Mouse (Mus musculus) intestine, embryonic 14.5 days (tissue): ENCODE results near the gene Tmem50b. TPM values are rescaled to one million over a fixed set of nuclear protein-coding genes. Genes with fewer than 3 reads are reported as not detected.
A peak's percentile ranks its signal among the peaks of the same experiment; 100 is the strongest.

Experiments
- ATAC-seq: fragments of 200-750 bp; cut with Nextera tagmentation; replicated peaks from 2 replicates; pipeline ENCODE4 v1.8.0; 2017; ENCODE audit warnings: low read depth, moderate number of reproducible peaks, moderate TSS enrichment, moderate library complexity; ENCODE audit not compliant: low FRiP score, low TSS enrichment
- DNase-seq: peaks from one replicate; pipeline ENCODE4 v3.0.0-alpha.2; 2018; ENCODE audit warnings: low spot score
- H3K27ac ChIP-seq: fragments of 300-500 bp; sonication (generic); 2 replicates; pipeline ENCODE4 v1.5.1; 2014; ENCODE audit warnings: low read depth, mild to moderate bottlenecking, control low read depth
- H3K27me3 ChIP-seq: fragments of 300-500 bp; sonication (generic); replicated peaks from 2 replicates; pipeline ENCODE4 v1.6.1; 2014; ENCODE audit warnings: low read length, control low read depth; ENCODE audit not compliant: control insufficient read depth, insufficient read depth
- H3K36me3 ChIP-seq: fragments of 300-500 bp; sonication (generic); 2 replicates; pipeline ENCODE4 v1.6.1; 2014; ENCODE audit warnings: low read length, control low read depth; ENCODE audit not compliant: control insufficient read depth, insufficient read depth
- H3K4me1 ChIP-seq: fragments of 300-500 bp; sonication (generic); replicated peaks from 2 replicates; pipeline ENCODE4 v1.6.1; 2014; ENCODE audit warnings: low read length, control low read depth, mixed read lengths; ENCODE audit not compliant: control insufficient read depth, insufficient read depth
- H3K4me2 ChIP-seq: fragments of 300-500 bp; sonication (generic); 2 replicates; pipeline ENCODE4 v1.6.1; 2014; ENCODE audit warnings: low read length
- H3K4me3 ChIP-seq: fragments of 300-500 bp; sonication (generic); 2 replicates; pipeline ENCODE4 v1.5.1; 2014; ENCODE audit warnings: low read depth, low read length, control low read depth, mixed read lengths
- H3K9ac ChIP-seq: fragments of 300-500 bp; sonication (generic); 2 replicates; pipeline ENCODE4 v1.6.1; 2014; ENCODE audit warnings: mild to moderate bottlenecking, low read length
- H3K9me3 ChIP-seq: fragments of 300-500 bp; sonication (generic); 2 replicates; pipeline ENCODE4 v1.6.1; 2016; ENCODE audit warnings: low read length, control low read depth; ENCODE audit not compliant: control insufficient read depth
- WGBS: fragments of 180-500 bp; shearing (Covaris S2); extraction: QIAGEN DNeasy Blood & Tissue Kit; methylation state at CpG from one replicate; pipeline ENCODE4 v1.1.7; 2014; 5-methylcytosine and 5-hydroxymethylcytosine counted together
- polyA plus RNA-seq: library from polyadenylated mRNA; unstranded; fragments of >200 nt; fragmentation: Nextera tagmentation; extraction: Ambion mirVana; gene quantifications from 2 replicates; pipeline ENCODE4 v1.2.1, GENCODE M21; 2014

The Tmem50b gene
- polyA plus RNA-seq, 1 experiment from 2014 or later: 31.1 TPM

GRCm38 (mm10) chr16:91546836-91547741 lies 50.5 kb downstream of the Tmem50b start, which contains the start of gene Ifngr2:
TSS of gene Ifngr2 (plus strand) at chr16:91547072.
- Histone ChIP-seq H3K27me3 (no peaks in the 10 kb centered on the region), H3K4me2 (peak within 1 kb of the TSS; percentile 82), H3K4me1 (peaks cover 22% of the 10 kb centered on the region), H3K36me3 (no peaks in the 10 kb centered on the region), H3K27ac (peak within 1 kb of the TSS; percentile 38; the same call in 1 of the 2 replicates), H3K9ac (peak within 1 kb of the TSS; percentile 93), H3K4me3 (peak within 1 kb of the TSS; percentile 95), H3K9me3 (no peaks in the 10 kb centered on the region)
- WGBS: under 1% methylated on average over 62 of the region's 74 CpGs
- ATAC-seq (peak; percentile 79), DNase-seq (peak; percentile 86)

- ATAC-seq (peak; percentile 50), DNase-seq (no peak)
- 12% methylated on average over 14 of the region's 14 CpGs for WGBS
Measured at GRCm38 (mm10) chr16:91546391-91546835, 51.2 kb downstream of the Tmem50b start.

GRCm38 (mm10) chr16:91545597-91546281 lies 51.9 kb downstream of the Tmem50b start:
- Histone ChIP-seq H3K4me1 (peaks cover 28% of the 10 kb centered on the region), H3K9me3 (no peaks in the 10 kb centered on the region), H3K9ac (no peak overlapping the region), H3K27ac (no peak overlapping the region), H3K27me3 (no peaks in the 10 kb centered on the region), H3K36me3 (no peaks in the 10 kb centered on the region), H3K4me2 (no peak overlapping the region), H3K4me3 (no peak overlapping the region)
- 58% methylated on average over 10 of the region's 10 CpGs for WGBS
- DNase-seq (no peak), ATAC-seq (no peak)

More at GRCm38 (mm10) chr16:91546391-91546835, 51.2 kb downstream of the Tmem50b start:
- 0 out of 2 replicates have a peak overlapping the region, but pooled peaks have one; percentile 38 for H3K27ac ChIP-seq
- H3K4me1 ChIP-seq: peaks cover 26% of the 10 kb centered on the region
- no peaks in the 10 kb centered on the region for H3K27me3 ChIP-seq
- H3K4me2 ChIP-seq: peak overlapping the region; percentile 82
- peak overlapping the region; percentile 95 for H3K4me3 ChIP-seq
- H3K36me3 ChIP-seq: no peaks in the 10 kb centered on the region
- no peaks in the 10 kb centered on the region for H3K9me3 ChIP-seq
- peak overlapping the region; percentile 93 for H3K9ac ChIP-seq

- DNase-seq: no peak
- 98% methylated on average over 1 of the region's 1 CpGs for WGBS
- Histone ChIP-seq H3K27me3 (no peaks in the 10 kb centered on the region), H3K9ac (no peak overlapping the region), H3K9me3 (no peaks in the 10 kb centered on the region), H3K36me3 (no peaks in the 10 kb centered on the region), H3K27ac (no peak overlapping the region), H3K4me2 (no peak overlapping the region), H3K4me3 (no peak overlapping the region), H3K4me1 (peaks cover 21% of the 10 kb centered on the region)
- no peak for ATAC-seq
Measured at GRCm38 (mm10) chr16:91543619-91544018, 54.0 kb downstream of the Tmem50b start.

- DNase-seq (no peak), ATAC-seq (0 out of 2 replicates have a peak, but pooled peaks have one; percentile 38)
- H3K36me3 ChIP-seq: no peaks in the 10 kb centered on the region
- no peak overlapping the region for H3K27ac ChIP-seq
- no peaks in the 10 kb centered on the region for H3K27me3 ChIP-seq
- H3K9ac ChIP-seq: no peak overlapping the region
- peak overlapping the region; percentile 16; the same call in 1 of the 2 replicates for H3K4me2 ChIP-seq
- 44% methylated on average over 10 of the region's 10 CpGs for WGBS
- no peak overlapping the region for H3K4me3 ChIP-seq
- peaks cover 14% of the 10 kb centered on the region; the same call in 1 of the 2 replicates for H3K4me1 ChIP-seq
- H3K9me3 ChIP-seq: no peaks in the 10 kb centered on the region
Measured at GRCm38 (mm10) chr16:91541573-91542081, 56.0 kb downstream of the Tmem50b start.

- no peaks in the 10 kb centered on the region for H3K9me3 ChIP-seq
- 0 out of 2 replicates have a peak, but pooled peaks cover 5% of the 10 kb centered on the region for H3K4me1 ChIP-seq
- H3K27me3 ChIP-seq: no peaks in the 10 kb centered on the region
- ATAC-seq (no peak), DNase-seq (no peak)
- no peaks in the 10 kb centered on the region for H3K36me3 ChIP-seq
- WGBS: 59% methylated on average over 9 of the region's 9 CpGs
- no peak overlapping the region for H3K4me2 ChIP-seq
- no peak overlapping the region for H3K4me3 ChIP-seq
- no peak overlapping the region for H3K9ac ChIP-seq
- H3K27ac ChIP-seq: no peak overlapping the region
Measured at GRCm38 (mm10) chr16:91538513-91538912, 59.1 kb downstream of the Tmem50b start.

- WGBS: 75% methylated on average over 6 of the region's 6 CpGs
- H3K9ac ChIP-seq: no peak overlapping the region
- no peak overlapping the region for H3K4me3 ChIP-seq
- H3K27ac ChIP-seq: no peak overlapping the region
- no peaks in the 10 kb centered on the region for H3K9me3 ChIP-seq
- no peaks in the 10 kb centered on the region for H3K27me3 ChIP-seq
- no peaks in the 10 kb centered on the region for H3K36me3 ChIP-seq
- ATAC-seq (no peak), DNase-seq (no peak)
- 0 out of 2 replicates have a peak, but pooled peaks cover 5% of the 10 kb centered on the region for H3K4me1 ChIP-seq
- no peak overlapping the region for H3K4me2 ChIP-seq
Measured at GRCm38 (mm10) chr16:91538051-91538450, 59.5 kb downstream of the Tmem50b start.

GRCm38 (mm10) chr16:91537065-91537464 lies 60.5 kb downstream of the Tmem50b start:
- H3K9ac ChIP-seq: no peak overlapping the region
- WGBS: 74% methylated on average over 3 of the region's 3 CpGs
- DNase-seq (no peak), ATAC-seq (no peak)
- no peaks in the 10 kb centered on the region for H3K27me3 ChIP-seq
- no peak overlapping the region for H3K4me3 ChIP-seq
- H3K9me3 ChIP-seq: no peaks in the 10 kb centered on the region
- no peak overlapping the region for H3K4me2 ChIP-seq
- H3K36me3 ChIP-seq: no peaks in the 10 kb centered on the region
- no peak overlapping the region for H3K27ac ChIP-seq
- 0 out of 2 replicates have a peak, but pooled peaks cover 8% of the 10 kb centered on the region for H3K4me1 ChIP-seq
